Mouse (Mus musculus) gastrocnemius, postnatal 10 days (tissue): ENCODE data around the gene Unc119b. TPM values are rescaled to one million over a fixed set of nuclear protein-coding genes. Genes with fewer than 3 reads are reported as not detected.
"Not testable (repeated sequence)": the region's sequence is repeated elsewhere in the genome, so short reads cannot be mapped to it uniquely, and the experiment has no call there.

ENCODE experiments used
- DNase-seq: peaks from one replicate; pipeline ENCODE4 v3.0.0; 2021; ENCODE audit warnings: mixed read lengths
- total RNA-seq, 2 experiments: library from RNA; stranded (reverse); gene quantifications; 2 replicates each; pipeline ENCODE4 v1.2.3; 2021

Unc119b gene
- total RNA-seq, 2 experiments from 2014 or later = 13.4 to 18.5 TPM

DNA sequence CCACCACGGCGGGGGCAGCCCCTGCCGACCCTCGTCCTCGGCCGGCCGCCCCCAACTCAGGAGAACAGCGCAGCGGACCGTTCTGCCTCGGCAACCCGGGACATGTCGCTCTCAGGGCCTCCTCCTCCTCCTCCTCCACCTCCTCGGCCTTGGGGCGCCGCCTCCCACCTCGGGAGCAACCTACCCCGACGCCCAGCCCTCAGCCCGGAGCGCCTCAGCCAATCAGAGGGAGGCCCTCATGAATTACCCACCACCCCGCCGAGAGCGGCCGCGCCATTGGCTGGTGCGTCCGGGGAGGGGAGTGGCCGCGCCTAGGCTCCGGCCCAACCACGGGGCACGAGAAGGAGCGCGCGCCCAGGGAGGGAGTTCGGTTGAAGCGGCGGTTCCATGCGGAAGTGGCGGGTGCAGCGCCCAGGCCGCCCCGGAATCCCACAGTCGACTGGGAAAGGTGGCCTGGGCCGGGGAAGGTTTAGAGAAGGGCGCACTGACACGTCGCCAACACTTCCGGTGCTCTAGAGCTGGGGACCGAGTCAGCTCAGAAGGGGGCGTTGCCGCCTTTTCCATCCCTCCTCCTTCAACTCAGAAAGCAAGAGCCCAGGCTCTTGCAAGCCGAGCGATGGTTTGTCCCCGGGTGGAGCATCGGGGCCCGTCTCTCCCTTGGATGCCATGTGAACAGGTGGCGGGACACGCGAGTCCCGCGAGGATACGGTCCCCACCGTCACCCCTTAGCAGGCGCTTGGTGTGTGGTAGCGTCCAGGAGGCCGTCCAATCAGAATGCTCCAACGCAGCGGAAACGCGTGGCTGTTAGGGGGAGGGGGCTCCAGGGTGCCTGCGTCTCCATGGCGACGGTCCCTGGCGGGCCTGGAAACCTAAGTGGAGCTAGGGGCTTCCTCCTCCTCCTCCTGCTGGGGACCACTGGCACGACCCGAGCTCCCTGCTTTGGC lies 23.5 kb upstream of the Unc119b start, which contains the start of gene Mlec:
TSS of gene Mlec (minus strand) at position 140 of the 944 bp plus-strand sequence.
- peak; percentile 97 for DNase-seq

- peak; percentile 38 for DNase-seq
Measured at GRCm38 (mm10) chr5:115156933-115157589, 22.3 kb upstream of the Unc119b start.

GRCm38 (mm10) chr5:115156401-115156800 lies 21.6 kb upstream of the Unc119b start:
- no peak for DNase-seq

- peak; percentile 35 for DNase-seq
Measured at GRCm38 (mm10) chr5:115155831-115156230, 21.1 kb upstream of the Unc119b start.

DNA sequence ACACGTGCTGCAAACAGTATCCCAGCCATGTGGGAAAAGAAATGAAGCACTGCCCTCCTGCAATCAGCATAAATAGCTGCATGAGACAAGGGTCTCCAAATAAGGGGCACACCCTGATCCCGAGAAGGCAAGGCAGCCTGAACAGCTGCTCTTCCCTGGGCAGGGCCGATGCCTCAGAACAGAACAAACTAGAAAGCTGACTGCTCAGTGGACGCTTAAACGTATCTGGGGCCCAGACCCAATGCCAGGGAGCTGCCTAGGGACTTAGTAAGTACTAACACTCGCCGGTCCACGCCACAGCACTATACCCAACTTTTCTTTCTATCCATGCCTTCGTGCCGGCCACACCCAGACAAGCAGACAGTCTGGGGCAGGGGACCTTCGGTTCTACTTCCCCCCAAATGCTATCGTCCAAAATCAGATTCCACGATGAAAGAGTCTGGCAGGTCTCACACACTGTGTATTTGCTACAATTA lies 20.4 kb upstream of the Unc119b start:
- no peak for DNase-seq

DNA sequence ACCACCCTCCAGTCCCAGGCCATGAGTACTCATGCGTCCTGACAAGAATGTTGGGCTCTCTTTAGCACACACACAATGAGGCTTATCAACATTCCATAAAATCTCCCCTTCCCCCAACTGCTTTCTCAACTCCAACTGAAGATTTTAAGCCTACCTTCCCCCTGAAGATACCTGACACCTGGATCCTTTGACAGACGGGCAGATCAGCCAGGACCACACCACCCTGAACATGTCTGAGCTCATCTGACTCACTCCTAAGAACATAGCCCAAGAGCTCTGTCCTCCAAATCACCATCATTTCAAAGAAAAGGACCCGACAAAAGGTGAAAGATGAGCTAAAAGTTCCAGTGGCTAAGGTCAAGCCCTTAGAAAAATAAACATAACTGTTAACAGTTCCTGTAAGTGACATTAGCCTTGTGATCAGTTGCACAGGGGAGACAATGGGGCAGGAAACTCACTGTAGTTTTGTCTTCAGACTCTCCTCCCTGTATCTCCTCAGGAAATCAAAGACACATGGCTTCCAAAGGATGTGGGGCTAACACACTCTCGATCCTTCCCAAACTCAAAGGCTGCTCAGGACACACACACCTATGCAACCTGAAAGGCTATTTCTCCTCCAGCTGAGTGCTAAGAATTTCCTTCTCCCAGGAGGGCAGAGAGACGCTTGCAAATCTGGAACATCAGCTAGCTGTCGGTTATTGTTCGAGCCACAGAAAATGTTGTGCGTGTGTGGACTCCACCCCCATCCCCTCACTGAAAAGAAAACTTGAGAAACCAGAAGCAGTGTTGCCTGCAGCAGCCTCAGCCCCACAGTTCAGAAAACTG lies 17.6 kb upstream of the Unc119b start:
- no peak for DNase-seq

DNA sequence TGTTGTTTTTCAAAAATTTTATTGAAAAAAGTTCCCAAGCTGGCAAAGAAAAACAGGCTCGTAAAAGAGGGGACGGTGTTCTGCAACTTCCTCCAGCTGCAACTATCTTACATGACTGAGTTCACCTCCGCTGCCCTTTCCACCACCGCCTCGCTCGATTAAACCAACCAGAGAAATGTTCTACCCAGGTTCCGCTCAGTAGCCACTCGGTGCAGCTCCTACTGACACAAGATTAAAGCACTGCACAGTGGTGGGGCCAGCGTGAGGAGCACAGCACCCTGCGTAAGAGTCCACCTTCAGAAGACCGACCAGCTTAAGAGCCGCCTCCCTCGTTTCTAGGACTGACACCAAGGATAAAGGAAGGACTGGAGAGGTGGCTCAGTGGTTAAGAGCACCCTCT lies 16.7 kb upstream of the Unc119b start:
- DNase-seq = no peak

GRCm38 (mm10) chr5:115150991-115151390 lies 16.2 kb upstream of the Unc119b start:
- DNase-seq = no peak

GRCm38 (mm10) chr5:115149675-115150459 lies 15.1 kb upstream of the Unc119b start:
- DNase-seq = no peak

DNA sequence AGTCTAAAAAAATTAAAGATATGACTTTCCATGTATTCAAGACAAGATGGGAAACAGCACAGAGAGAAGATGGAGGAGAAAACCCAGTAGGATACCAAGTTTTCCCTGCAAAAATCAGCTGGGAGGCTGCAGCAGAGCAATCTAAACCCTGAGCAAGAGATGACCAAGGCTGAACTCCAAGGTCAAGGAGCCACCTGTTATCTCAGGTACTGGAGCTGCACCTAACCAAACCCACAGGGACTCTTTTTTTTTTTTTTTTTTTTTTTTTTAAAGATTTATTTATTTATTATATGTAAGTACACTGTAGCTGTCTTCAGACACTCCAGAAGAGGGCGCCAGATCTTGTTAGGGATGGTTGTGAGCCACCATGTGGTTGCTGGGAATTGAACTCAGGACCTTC lies 14.1 kb upstream of the Unc119b start:
- not testable (repeated sequence) for DNase-seq

DNA sequence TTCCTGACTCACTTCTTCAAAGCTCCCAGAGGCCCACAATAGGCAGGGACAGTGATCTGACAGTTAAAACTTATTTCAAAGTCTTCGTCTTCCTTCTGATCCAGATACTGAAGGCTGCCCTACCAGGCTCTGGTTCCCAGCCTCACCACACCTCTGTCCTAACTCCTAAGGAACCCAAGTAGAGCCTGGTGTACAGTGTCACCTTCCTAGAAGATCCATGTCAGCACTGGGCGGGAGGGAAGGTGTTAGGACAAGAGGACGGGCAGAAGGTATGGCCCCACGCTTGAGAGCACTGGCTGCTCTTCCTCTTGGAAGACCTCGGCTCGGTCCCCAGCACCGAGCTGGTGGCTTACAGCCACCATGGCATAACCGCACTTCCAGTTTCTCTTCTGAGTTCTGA lies 13.6 kb upstream of the Unc119b start:
- DNase-seq = no peak

DNA sequence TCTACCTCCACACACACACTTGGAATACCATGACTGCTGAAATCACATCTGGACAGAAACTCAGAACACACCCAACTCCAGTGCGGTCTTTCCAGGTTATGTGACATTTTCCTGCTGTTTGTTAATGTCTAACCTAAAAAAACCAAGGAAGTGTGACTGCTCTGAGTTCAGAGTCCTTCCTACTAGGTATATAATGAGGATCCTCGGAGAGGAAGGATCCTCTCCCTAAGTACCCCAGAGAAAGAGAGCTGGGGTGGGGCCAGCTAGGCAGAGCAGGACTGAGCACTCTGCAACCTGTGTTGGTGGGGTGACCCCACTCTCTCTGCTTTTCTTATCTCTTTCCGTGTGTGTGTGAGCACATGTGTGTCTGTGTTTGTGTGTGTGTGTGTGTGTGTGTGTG lies 12.6 kb upstream of the Unc119b start:
- no peak for DNase-seq

DNA sequence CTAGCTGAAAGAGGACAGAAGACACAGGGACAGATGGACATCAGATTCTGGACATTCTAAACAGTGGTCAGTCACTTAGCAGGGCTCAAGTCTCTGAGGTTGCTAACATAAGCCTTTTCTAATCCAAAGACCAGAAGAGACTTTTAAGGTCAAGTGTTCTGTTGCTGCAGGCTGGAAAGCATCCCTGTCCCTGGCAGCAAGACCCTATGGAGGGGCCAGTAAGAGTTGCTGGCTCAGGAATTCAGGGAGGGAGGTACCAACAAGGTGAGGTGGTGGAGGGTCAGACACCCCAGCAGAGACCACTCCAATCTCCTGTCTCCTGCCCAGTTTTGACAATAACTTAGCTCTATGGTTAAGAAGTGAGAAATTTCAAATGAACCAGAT lies 12.0 kb upstream of the Unc119b start:
- no peak for DNase-seq

GRCm38 (mm10) chr5:115145976-115146746 lies 11.4 kb upstream of the Unc119b start:
- no peak for DNase-seq

DNA sequence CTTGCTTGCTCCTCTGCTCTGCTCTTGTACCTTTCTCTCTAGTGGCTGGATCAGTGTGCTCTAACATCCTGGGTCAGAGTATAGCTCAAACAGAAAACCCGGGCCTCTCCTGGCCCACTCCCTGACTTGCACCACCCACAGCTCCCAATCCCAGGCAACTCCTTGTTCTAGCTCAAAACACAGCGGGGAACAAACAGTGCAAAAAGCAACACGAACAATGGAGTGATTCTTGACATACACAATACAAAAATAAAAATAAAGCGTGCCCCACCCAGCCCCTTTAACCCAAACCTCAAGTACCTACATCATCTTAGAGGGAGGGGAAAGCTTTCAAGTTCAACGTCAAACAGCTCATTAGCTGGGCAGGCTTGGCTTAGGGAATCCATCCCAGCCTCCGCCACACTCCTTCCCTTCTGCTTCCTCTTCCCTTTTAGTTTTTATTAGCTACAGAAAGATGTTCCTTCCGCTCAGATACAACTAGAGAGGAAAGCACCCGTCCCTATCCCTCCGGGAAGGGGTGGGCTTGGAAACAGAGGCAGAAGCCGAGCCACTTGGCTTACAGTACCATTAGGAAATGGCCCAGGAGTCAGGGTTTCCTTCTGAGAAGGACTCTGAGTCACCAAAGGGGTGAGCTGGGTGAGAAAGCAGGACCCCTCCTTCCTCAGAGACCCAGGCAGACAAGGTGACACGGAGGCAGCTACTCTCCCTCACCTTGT lies 10.6 kb upstream of the Unc119b start:
- no peak for DNase-seq

- DNase-seq = no peak
Measured at GRCm38 (mm10) chr5:115144471-115144870, 9.7 kb upstream of the Unc119b start.

DNA sequence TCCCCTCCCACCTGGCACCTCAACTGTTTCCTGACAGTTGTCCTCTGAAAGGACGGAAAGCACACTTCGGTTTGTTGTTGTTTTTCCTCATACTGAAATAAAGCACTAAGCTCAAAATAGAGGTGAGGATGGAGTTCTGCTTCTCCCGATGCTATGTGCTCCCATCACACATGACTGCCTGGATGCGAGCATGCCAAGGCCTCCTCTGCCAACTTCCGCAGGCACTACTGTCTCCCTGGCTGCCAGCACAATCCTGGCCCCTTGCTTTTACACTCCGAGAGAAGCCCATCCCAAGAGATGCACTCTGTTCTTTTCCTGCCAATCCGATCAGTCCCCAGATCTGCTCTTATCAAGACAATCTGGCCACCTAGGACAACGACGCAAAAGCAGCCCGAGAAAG lies 8.8 kb upstream of the Unc119b start:
- DNase-seq = peak; percentile 43

- no peak for DNase-seq
Measured at GRCm38 (mm10) chr5:115142166-115142697, 7.5 kb upstream of the Unc119b start.

DNA sequence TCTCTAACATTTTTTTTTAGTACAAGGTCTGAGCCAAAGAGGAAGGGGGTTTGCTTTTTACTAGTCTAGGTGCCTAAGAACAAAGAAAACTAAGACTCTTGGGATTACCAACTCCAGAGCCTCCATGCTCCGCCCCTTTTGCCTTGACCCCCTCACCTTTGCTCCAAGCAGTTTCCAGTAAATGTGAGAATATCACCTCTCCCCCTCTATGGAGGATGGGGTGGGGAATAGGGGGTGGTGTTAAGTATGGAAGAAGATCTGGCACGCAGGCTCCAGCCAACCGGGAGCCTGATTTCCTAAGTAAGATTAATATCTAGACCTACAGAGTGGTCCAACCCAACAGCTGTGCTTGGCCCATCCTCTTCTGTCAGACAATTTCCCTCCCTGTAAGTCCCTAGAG lies 6.0 kb upstream of the Unc119b start:
- DNase-seq = no peak

- no peak for DNase-seq
Measured at GRCm38 (mm10) chr5:115139124-115139523, 4.3 kb upstream of the Unc119b start.
